Mouse (Mus musculus): Measurements from ENCODE around the gene Ajm1.

The Ajm1 gene

DNA sequence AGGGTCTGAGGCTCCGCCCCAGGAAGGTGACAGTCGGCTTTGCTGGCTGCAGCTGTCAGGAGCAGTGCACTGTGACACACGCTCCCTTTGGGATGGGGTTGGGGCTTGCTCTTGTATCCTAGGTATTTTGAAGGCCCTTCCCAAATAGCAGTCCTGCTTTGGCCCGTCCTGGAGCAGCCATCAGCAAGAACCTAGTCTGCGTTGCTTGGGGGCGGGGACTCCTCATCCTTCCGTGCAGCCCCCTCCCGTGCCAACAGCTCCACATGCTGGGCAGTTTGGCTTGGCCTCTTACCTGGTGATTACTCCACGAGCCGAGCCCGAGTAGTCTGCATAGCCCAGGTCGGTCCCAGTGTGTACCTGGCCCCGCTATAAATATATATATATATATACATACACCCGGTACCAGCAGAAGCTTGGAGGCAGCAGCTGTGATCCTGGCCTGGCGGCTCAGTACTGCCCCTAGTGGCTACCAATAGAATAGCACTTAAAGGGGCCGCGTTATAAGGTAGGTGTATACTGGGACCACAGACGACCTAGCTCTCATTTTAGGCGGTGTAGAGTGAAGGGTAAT is at the start of gene Ajm1:
Ajm1 (minus strand) TSS at position 464 of the 571 bp plus-strand sequence.
- DNase-seq (ENCODE audit: extremely low read depth, low read depth): peak; percentile 61

DNA sequence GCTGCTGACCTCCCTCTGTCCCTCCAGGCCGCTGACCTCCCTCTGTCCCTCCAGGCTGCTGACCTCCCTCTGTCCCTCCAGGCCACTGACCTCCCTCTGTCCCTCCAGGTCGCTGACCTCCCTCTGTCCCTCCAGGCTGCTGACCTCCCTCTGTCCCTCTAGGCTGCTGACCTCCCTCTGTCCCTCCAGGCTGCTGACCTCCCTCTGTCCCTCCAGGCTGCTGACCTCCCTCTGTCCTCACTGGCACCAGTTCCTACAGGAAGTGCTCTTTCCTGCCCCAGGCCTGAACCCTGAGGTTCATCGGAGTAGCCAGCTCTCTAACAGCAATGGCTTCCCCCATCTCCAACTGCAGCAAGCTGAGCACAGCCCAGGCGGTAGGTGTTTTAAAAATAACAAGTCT is 47.2 kb upstream of the Ajm1 start:
- no peak for DNase-seq (ENCODE audit: extremely low read depth, low read depth)

DNA sequence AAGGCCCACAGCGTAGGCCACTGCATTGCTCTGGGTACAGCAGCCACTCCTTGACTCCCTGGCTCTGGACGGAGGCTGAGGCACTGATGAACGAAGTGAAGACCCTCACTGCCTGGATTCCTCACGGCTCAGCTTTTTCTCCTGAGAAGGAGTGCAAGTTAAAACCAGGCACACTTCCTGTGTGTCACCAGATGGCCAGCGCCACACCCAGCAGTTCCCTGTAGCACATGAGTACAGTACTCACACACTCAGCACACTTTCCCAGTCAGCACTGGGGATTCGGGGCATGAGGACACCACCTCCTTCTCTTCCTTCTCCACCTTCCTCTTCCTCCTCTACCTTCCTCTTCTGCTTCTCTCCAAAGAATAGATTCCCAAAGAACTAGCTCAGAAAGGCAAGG is 46.3 kb upstream of the Ajm1 start, which contains the start of gene Fcna:
Fcna (minus strand) TSS at position 220 of the 400 bp plus-strand sequence.
- no peak for DNase-seq (ENCODE audit: extremely low read depth, low read depth)

DNA sequence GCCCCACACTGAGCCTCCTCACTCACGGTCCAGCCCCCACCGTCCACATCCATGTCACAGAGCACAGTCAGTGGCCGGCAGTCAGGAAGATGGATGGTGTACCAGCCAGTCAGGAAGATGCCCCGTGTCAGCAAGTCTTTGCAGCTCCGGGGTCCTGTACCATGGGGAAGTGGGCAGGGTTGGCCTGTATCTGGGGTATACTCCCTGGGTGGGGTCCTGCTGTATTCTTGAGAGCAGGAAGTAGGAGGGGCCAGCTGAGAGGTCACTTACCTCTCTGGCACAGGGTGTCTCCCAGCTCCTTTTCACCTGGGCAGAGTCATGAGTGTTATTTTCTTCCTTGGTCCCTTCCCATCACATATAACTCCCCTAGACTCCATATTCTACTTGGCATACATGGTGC is 44.4 kb upstream of the Ajm1 start:
- DNase-seq (ENCODE audit: extremely low read depth, low read depth): no peak

DNA sequence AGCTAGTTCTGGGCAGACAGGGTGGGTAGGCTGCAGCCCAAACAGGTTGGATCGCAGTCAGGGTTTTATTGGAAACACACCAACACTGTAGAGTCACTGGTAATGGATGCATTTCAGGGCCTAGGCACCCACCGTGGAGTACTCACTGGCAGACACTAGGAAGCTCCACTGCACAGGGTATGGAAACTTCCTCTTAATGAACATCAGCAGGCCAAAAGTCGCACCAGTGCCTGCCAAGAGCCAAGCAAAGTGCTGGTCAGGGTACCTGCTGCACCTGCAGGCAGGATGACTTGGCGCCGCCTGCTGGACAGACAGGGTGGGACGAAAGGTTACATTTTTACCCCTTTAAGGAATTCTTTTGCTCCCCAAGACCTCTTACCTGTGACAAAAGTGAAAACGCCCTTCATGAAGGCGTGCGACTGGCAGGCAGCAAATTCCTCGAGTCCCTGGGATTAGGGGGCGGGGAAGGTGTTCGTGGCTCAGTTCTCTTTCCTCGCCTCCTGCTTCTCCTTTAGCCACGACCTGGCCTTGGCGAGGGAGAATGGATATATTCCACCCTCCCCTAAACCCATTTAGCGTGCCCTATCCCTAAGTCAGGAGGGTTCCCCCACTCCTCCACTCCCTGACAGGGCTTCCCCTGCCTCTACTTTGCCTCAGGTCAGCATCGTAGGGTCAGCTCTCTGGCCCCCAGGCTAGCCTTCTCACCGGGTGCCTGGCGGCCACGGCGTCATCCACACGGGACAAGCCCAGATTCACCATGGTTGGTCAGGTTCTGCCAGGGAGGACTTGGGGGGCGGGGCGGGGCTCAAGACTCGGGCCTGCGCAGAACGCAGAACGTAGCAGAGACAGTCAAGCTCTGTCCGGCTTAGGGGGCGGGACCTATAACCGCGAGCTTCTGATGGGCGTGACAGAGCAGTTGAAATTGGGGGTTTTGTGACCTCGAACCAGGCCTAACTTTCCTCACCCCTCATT is 40.0 kb upstream of the Ajm1 start, which contains the start of gene Tmem141:
Tmem141 (minus strand) TSS at position 777 of the 972 bp plus-strand sequence.
- peak; percentile 65 for DNase-seq (ENCODE audit: extremely low read depth, low read depth)

DNA sequence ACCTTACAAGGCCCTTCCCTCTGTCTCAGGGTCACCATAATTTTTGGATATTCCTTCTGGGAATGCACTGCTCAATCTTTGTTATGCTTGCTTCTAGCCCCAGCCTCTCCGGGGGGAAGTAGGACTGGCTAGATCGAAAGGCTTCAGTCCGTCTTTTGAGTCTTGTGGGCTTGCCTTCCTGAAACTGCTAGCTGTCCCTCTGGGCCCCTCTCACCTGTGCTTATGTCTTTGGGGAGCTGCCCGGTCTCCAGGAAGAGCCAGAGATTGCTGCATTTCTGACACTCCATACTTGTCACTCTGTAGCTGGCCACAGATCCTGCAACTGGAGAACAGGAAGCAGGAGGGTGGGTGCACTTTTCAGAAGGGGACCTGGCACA is 39.3 kb upstream of the Ajm1 start:
- DNase-seq (ENCODE audit: extremely low read depth, low read depth): no peak

DNA sequence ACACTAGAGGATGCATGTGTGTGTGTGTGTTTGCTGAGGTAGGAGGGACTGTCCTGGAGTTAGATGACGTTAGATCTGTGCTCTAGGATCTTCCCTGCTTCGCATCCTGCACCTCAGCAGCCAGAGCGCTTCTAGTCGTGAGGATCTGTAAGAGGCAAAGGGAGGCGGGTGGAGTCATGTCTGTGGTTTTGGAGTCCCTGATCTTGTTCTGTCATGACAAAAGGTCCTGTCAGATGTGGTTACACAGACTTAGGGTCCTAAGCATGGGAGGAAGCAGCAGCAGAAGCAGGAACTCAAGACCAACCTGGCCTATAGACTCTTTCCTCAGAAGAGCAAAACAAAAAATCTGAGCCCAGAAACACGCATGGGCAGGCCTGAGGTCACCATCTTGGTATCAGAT is 38.8 kb upstream of the Ajm1 start:
- DNase-seq (ENCODE audit: extremely low read depth, low read depth): peak; percentile 36

DNA sequence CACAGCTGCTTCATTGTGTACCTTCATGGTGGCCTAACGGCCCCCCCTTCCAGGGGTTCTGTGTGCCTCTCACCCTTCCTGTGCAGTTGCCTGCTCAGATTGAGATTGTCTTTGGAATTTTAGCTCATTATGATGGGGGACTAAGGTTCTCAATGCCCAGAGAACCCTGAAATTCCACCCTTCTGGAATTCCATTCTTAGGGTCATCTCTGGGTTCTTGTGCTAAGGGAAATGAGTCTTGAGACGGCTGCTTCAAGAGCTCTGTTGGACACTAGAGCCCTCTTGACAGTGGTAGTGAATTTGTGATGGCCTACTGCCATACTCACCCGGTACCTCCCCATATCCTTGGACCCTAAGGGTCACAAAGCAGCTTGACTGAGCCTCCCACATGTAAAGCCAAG is 36.0 kb upstream of the Ajm1 start, which contains the start of gene Ccdc183:
Ccdc183 (minus strand) TSS at position 101 of the 400 bp plus-strand sequence.
- no peak for DNase-seq (ENCODE audit: extremely low read depth, low read depth)

DNA sequence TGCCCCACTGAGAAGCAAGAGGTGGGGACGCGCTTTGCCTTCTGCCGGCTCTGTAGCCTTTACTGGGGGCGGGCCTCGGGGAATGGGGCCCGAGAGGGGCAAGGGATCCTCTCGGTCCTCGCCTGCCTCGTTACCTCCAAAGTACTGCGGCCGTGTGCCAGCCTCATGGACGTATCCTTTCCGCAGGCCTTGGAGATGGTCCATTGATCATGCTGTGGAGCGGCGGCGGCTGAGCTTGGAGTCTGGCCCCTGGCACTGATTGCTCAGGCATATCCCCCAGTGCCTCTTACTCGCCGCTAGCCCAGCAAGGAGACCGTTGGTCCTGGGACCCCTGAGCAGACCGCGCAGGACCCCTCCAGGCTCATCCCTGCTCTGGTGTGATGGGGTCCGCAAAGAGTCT is 34.8 kb upstream of the Ajm1 start:
- no peak for DNase-seq (ENCODE audit: extremely low read depth, low read depth)

DNA sequence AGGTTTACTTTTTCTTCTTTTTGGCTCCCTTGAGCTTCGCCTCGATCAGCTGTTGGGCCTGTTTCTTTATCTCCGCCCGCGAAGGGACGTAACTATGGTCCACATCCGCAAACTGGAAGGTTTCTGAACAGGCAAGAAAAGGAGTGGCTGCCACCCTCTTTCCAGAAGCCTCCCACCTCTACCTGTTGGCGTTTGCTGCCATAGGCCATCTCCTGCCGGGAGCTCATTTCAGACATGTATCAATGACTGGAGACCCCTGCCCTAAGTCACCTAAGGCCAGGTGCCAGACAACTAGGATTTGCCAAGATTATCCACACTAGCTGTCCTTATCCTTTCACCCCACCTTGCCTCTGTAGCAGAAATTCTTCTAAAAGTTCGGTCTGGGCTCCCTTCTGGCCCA is 27.1 kb upstream of the Ajm1 start:
- no peak for DNase-seq (ENCODE audit: extremely low read depth, low read depth)

DNA sequence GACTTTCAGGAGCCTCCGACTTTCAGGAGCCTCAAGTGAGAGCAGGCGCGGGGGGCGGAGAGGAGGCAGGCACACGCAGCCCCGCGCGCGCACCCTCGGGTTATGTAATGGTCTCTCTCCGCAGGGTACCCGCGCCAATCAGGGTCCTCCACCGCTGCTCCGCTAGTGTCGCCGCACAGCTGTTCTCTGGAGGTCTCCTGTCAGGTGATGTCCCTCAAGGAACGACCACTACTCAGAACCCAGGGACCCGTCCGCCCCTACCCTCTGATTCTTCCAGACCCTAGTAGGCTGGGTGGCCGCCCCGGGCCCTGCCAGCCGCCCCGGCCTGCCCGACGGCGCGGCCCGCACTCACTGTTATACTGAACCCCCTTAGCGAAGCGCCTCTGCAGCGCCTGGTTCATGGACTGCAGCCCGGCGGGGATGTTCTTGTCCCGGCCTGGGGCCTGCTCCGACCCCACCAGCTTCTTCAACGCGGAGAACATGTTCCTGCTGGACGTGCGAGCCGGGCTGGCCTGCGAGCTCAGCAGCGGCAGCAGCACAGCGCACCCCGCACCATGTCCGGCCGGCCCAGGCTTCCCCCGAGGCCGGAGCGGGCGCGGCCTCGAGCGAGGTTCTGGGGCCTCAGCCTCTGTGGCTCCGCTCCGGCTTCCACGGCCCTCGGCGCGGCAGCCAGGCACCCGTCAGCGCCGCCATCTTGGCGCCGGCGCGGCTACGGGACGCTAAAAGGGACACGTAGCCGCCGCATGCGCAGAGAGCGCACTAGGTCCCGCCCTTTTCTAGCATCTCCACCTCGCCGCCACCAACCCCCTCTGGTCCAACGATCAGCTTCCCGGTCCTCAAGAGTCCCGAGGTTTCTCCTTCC is 26.4 kb upstream of the Ajm1 start, which contains the start of gene Rabl6:
Rabl6 (minus strand) TSS at position 761 of the 862 bp plus-strand sequence.
- DNase-seq (ENCODE audit: extremely low read depth, low read depth): peak; percentile 75

DNA sequence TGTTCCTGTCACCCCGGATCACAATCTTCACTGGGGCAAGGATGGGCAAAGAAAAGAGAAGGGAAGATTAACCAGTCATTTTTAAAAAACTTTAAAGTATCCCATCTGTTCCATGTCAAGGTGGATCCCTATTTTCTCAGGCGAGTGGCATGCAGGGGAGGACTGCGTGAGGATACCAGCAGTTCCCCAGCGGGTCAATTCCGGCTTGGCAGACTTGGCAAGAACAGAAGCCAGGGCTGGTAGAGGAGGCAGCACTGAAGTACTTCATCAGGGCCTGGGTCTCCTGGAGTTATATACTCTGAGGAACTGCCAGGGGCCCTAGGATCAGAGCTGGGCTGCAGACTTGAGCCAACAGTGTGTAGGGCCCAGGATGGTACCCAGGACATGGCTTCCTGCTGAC is 21.0 kb upstream of the Ajm1 start:
- DNase-seq (ENCODE audit: extremely low read depth, low read depth): no peak

DNA sequence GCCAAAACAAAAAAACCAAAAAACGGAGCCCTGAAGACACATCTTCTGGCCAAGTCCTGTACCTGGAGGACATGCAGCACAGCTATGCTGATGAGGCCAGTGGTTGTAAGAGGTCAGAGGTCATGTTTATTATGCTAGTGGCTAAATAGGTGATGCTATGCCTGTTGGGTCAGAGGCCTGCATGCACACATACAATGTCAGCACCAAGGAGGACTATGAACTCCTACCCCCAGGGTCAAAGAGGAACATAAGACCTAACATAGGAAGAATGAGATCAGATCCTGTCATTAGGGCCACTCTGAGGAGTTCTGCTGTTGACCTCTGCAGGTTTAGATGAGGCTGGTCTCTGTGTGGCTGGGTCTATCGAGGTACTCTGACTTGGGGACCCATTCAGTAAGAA is 18.5 kb upstream of the Ajm1 start:
- DNase-seq (ENCODE audit: extremely low read depth, low read depth): no peak

DNA sequence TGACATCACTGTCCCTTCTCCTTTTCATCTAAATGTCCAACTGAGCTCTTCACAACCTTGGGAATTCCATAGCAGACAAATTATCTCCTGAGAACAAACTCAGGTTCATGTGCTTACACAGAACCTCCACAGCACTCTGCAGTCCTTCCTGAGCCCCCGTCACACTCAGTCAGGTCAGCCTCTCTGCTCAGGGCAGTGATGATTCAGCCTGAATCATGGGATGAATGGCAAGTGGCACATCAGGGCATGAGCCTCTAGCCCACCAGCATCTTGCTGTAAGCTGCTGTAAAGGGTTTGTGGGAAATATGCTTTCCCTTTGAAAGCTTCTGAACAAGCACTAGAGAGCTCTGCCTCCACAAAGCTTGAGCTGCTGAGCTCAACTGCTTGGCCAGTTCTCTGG is 17.2 kb upstream of the Ajm1 start:
- no peak for DNase-seq (ENCODE audit: extremely low read depth, low read depth)

DNA sequence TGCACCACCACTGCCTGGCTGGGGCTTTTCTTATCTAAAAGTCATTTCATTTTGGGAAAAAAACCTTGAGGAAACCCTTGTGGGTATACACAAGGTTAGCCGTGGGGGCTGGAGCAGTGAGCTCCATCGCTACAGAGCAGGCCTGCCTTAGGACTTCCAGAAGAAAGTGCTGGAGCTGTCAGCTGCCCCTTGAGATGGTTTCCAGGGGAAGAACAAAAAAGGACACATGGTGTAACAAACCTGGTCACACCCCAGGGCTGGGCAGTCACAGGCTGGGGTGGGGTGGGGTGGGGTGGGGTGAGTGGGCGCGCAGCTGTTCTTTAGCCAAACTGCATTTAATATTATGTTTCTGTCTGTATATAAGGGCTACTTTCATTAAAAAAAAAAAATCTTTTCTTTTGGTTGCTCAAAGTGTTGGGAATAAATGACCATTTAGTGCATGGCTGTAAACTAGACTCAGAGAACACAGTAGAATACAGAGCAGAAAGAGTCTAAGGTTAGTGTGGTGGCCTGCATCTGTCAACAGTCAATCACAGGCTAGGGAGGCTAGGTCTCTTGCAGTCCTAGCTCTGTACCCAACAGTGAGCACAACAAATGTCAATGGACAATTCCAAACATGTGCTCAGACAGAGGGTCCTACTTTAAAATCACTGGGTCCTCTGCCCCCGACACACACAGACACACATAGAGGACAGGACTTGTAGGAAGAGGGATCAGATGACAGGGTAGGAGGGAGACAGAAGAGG is 15.4 kb upstream of the Ajm1 start:
- no peak for DNase-seq (ENCODE audit: extremely low read depth, low read depth)

DNA sequence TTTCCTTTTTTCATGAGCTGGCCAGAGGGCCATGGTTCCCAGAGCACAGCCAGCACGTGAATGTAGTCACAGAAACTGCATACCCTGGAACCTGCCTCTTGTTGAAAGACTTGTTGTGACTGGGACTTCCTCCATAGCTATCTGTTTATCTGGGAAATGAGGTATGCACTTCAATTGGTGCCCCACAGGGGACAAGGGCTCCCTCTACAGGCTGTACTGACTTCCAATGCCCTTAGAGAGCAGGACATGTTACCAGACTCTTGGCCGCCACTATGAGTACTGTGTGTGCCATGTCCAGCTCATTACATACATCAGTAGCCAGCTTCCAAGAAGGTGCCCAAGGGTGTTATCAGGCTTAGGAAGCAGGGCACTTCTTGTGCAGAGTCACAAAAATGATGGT is 10.3 kb upstream of the Ajm1 start:
- no peak for DNase-seq (ENCODE audit: extremely low read depth, low read depth)

DNA sequence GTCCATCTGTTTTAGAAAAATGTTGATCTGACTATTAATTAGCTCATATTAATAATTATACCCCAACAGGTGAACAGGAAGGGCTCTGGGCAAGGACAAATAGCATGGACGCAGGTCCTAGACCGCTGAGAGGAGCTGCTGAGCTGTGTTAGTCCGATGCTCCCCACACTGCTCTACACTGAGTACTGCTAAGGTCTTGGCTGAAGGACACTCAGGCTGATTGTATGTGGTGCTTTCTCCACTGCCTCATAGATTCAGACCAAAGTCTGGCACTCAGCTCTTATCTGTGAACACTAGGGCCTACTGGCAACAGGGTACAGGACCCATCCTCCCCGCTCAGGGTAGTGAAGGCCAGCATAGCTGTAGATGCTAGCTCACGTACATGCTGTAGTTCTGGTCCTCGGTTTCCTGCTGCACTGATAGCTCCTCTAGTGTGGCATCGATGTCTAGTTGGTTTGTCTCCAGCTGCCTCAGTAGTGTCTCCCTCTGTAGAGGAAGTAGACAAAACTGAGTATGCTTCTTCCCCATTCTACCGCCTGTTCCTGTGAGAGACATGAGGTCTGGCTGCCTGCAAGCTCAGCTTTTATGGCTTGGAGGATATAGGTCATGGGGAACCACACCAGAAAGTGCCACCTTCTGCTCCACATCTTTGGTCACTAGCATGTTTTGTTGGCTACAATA is 6.8 kb upstream of the Ajm1 start:
- no peak for DNase-seq (ENCODE audit: extremely low read depth, low read depth)

DNA sequence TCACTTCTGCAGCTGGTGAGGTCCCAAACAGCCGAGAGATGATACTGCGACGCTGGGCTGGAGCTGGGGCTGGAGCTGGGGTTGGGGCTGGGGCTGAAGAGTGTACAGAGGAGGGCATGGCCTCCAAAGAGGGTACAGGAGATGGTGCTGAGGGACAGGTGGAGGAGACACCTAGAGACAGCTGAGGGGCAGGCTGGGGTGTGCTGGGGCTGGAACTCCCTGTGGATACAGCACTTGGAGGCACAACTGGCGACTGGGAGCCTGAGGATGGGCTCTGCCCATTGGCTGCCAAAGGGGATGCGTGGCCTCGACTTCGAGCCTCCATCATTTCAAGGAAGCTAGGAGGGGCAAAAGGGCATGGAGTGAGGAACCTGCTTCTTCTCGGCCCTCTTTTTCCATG is 5.7 kb upstream of the Ajm1 start:
- DNase-seq (ENCODE audit: extremely low read depth, low read depth): no peak

DNA sequence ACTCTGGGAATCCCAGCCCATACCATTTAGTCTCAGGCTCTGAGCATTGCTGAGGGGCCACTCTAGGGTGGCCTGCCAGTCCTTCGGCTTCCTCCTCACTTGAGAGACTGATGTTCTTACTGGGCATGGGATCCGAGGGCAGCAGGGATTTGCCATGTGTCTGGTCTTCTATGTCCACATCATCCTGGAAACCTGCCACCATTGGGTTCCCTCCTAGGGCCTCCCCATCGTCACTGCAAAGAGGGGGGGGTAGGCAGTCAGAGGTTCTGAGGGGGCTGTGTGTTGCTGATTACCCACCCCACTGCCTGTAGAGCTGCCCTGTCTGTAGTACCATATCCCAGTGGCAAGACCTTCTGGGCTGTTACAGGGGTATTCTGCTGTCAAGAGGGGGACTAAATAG is 4.0 kb upstream of the Ajm1 start:
- no peak for DNase-seq (ENCODE audit: extremely low read depth, low read depth)

DNA sequence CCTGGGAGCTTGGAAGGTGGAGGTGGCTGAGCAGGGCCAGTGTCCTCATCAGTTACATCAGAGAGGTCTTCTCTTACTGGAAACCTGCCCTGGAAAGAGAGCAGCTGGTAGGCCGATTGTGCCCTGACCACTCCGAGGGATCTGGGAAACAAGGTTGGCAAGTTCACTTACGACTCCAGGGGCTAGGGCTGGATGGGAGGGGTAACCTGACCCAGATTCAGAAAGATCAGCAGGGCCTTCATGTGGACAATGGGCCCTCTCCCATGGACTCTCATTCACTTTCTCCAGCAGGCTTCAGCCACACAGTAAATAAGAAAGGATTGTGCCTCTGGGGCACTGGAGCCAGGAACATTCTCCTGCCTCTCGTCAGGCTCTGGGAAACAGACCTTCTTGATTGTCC is 3.3 kb upstream of the Ajm1 start:
- no peak for DNase-seq (ENCODE audit: extremely low read depth, low read depth)
